In the genomic region with DNA sequence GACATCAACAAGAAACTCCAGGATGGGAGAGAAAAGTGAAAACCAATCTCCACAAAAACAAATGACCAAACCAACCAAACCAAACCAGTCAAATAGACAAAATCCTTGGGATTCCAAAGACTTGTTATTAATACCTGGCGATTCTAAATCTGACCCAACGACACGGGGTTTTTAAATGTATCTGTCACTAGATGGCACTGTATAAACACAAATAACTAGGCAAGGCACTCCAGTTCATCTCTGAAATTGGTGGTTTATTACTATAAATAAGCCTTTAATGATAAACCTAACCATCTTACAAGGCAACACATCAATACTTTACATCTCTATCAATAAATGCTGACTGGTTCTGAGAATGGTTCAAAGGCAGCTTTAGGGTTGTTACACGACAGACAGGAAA, we compare ENCODE assay signal across 9 mouse cellular contexts. TPM values are rescaled to one million over a fixed set of nuclear protein-coding genes. Genes with fewer than 3 reads are reported as not detected.
A peak's percentile ranks its signal among the peaks of the same experiment; 100 is the strongest.
DNase-seq lines count a peak whose midpoint lies in the region; ATAC-seq lines count a peak whose summit lies in the region.
"Had no signal": no experiment of that assay in that cellular context is flagged by ENCODE, and none has a peak within 500 bp of the region (broad histone marks: within the 10 kb centered on the region; RNA-seq: fewer than 3 reads in every experiment).

No protein-coding gene starts in this region.

- 35% methylated on average over 4 of the region's 4 CpGs for WGBS in heart, embryonic 11.5 days (ENCODE audit: insufficient replicate concordance)
- 39% methylated on average over 4 of the region's 4 CpGs for WGBS in neural tube, embryonic 13.5 days
- 24% methylated on average over 4 of the region's 4 CpGs for WGBS in kidney, embryonic 15.5 days

- ATAC-seq in heart, embryonic 11.5 days (replicated peaks; ENCODE audit: insufficient number of reproducible peaks, low FRiP score, low TSS enrichment), result no peak
- peak; percentile 61; the same call in 1 of the 2 replicates for ATAC-seq in neural tube, embryonic 13.5 days (ENCODE audit: low read depth)
- ATAC-seq in kidney, embryonic 15.5 days (replicated peaks; ENCODE audit: low FRiP score), result no peak

- no peak overlapping the region for H3K4me2 ChIP-seq in heart, embryonic 11.5 days
- no peak overlapping the region for H3K4me2 ChIP-seq in neural tube, embryonic 13.5 days
- no peak overlapping the region for H3K4me2 ChIP-seq in kidney, embryonic 15.5 days
- H3K4me2 ChIP-seq: heart, embryonic 15.5 days had no signal

- H3K4me1 ChIP-seq in heart, embryonic 11.5 days (ENCODE audit: control insufficient read depth, insufficient read depth, low read length), result no peaks in the 10 kb centered on the region
- H3K4me1 ChIP-seq in neural tube, embryonic 13.5 days (replicated peaks), result no peaks in the 10 kb centered on the region
- H3K4me1 ChIP-seq in kidney, embryonic 15.5 days, result no peaks in the 10 kb centered on the region
- H3K4me1 ChIP-seq: heart, embryonic 15.5 days had no signal

- no peaks in the 10 kb centered on the region for H3K27me3 ChIP-seq in heart, embryonic 11.5 days (ENCODE audit: control insufficient read depth, insufficient read depth, low read length)
- H3K27me3 ChIP-seq in neural tube, embryonic 13.5 days, result no peaks in the 10 kb centered on the region
- no peaks in the 10 kb centered on the region for H3K27me3 ChIP-seq in kidney, embryonic 15.5 days

- H3K27ac ChIP-seq in heart, embryonic 11.5 days (ENCODE audit: low read depth, low read length), result no peak overlapping the region
- no peak overlapping the region for H3K27ac ChIP-seq in neural tube, embryonic 13.5 days (replicated peaks)
- no peak overlapping the region for H3K27ac ChIP-seq in kidney, embryonic 15.5 days
- H3K27ac ChIP-seq: heart, embryonic 15.5 days had no signal

- H3K9me3 ChIP-seq in heart, embryonic 11.5 days (replicated peaks; ENCODE audit: control insufficient read depth, low read length), result no peaks in the 10 kb centered on the region
- H3K9me3 ChIP-seq in neural tube, embryonic 13.5 days, result no peaks in the 10 kb centered on the region
- H3K9me3 ChIP-seq in kidney, embryonic 15.5 days (replicated peaks), result no peaks in the 10 kb centered on the region
- H3K9me3 ChIP-seq: heart, embryonic 15.5 days had no signal

- no peak overlapping the region for H3K9ac ChIP-seq in heart, embryonic 11.5 days (ENCODE audit: low read depth, low read length)
- no peak overlapping the region for H3K9ac ChIP-seq in neural tube, embryonic 13.5 days
- H3K9ac ChIP-seq in kidney, embryonic 15.5 days, result no peak overlapping the region
- H3K9ac ChIP-seq: heart, embryonic 15.5 days had no signal

- H3K4me3 ChIP-seq in heart, embryonic 11.5 days (ENCODE audit: low read depth, low read length), result no peak overlapping the region
- H3K4me3 ChIP-seq in neural tube, embryonic 13.5 days, result no peak overlapping the region
- no peak overlapping the region for H3K4me3 ChIP-seq in kidney, embryonic 15.5 days (replicated peaks)
- H3K4me3 ChIP-seq: heart, embryonic 15.5 days had no signal

- peak; percentile 9 for DNase-seq in heart, adult 8-10 months (ENCODE audit: low spot score)
- no peak for DNase-seq in neural tube, embryonic 10.5 days (ENCODE audit: extremely low spot score, low spot score)
- peak; percentile 20 for DNase-seq in forelimb bud, embryonic 11.5 days (ENCODE audit: low read depth, low spot score)
- no peak for DNase-seq in natural killer cell, adult 2 months (ENCODE audit: low spot score in 2 of 2)
- DNase-seq in thymus, postnatal 4 days, result no peak

- no peaks in the 10 kb centered on the region for H3K36me3 ChIP-seq in heart, embryonic 11.5 days (ENCODE audit: control insufficient read depth, insufficient read depth, low read length)
- H3K36me3 ChIP-seq in neural tube, embryonic 13.5 days, result no peaks in the 10 kb centered on the region
- H3K36me3 ChIP-seq in kidney, embryonic 15.5 days, result no peaks in the 10 kb centered on the region
- H3K36me3 ChIP-seq: heart, embryonic 15.5 days had no signal

RNA-seq across cellular contexts. Expression of gene Ibtk, which starts 30.3 kb away (rescaled TPM):
- total RNA-seq in heart, adult 8-10 months (2022), result 10 to 100 TPM; 29.9 to 33.3 (median 30.4) TPM
- 33.0 and 37.6 TPM in 2 replicates for polyA plus RNA-seq in heart, embryonic 11.5 days (2014; fragmentation: Nextera tagmentation; extraction: Ambion mirVana)
- 24.5 and 29.6 TPM in 2 replicates for polyA plus RNA-seq in neural tube, embryonic 13.5 days (2015; fragmentation: Nextera tagmentation; extraction: Ambion mirVana)
- 29.3 and 31.1 TPM in 2 replicates for polyA plus RNA-seq in kidney, embryonic 15.5 days (2015; fragmentation: Nextera tagmentation; extraction: Ambion mirVana)

Comparison
In these comparisons a context has a peak if more than half of its experiments do, and no peak if none do; other contexts are left out.
1. DNase-seq: peak in heart, adult 8-10 months (single experiment) and forelimb bud, embryonic 11.5 days (single experiment); none in neural tube, embryonic 10.5 days (single experiment), natural killer cell, adult 2 months (0 of 2) and thymus, postnatal 4 days (single experiment).